Mouse (Mus musculus) kidney, adult 11 months (tissue): ENCODE data around the gene Itpr1.

Experiments used
- DNase-seq: peaks from one replicate; pipeline ENCODE4 v3.0.0; 2022

Gene Itpr1

GRCm38 (mm10) chr6:108408726-108409125, 195.8 kb downstream of the Itpr1 start:
- DNase-seq: peak; percentile 16

DNA sequence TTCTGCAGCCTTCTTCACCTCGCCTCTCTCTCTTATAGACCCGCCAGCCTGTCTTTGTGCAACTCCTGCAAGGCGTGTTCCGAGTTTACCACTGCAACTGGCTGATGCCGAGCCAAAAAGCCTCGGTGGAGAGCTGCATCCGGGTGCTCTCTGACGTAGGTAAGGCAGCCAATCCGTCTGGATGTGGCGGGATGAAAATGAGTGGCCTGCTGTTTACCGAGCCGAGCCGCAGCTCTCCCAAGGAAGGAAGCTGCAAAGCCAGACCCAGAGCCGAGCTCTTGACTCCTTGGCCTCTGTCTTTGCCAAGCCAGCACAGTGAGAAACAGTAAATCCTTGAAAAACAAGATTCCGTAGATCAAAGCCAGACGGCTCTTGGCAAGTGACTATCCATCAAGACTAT, 197.9 kb downstream of the Itpr1 start:
- peak; percentile 28 for DNase-seq

- DNase-seq: no peak
Observed at GRCm38 (mm10) chr6:108411201-108411600, 198.3 kb downstream of the Itpr1 start.

DNA sequence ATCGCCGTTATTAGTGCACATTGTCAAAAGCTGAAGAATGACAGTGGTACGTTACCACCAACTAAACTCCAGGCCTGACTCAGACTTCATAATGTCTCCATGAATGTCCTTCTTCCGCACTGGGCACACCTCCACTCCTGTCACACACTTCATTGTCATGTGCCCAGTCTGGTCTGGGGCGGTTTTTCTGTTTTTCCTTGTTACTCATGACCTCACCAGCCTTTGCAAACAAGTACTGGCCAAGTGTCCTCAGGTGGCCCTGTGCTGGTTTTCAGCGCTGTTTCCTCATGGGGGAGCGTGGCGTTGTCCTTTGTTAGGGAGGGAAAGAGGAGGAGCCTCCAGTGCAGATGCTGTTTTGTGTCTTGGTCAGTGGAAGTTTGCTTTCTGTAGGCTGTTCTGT, 200.1 kb downstream of the Itpr1 start:
- peak; percentile 44 for DNase-seq

GRCm38 (mm10) chr6:108413593-108413992, 200.7 kb downstream of the Itpr1 start:
- no peak for DNase-seq

- no peak for DNase-seq
Observed at GRCm38 (mm10) chr6:108415847-108416246, 203.0 kb downstream of the Itpr1 start.

DNA sequence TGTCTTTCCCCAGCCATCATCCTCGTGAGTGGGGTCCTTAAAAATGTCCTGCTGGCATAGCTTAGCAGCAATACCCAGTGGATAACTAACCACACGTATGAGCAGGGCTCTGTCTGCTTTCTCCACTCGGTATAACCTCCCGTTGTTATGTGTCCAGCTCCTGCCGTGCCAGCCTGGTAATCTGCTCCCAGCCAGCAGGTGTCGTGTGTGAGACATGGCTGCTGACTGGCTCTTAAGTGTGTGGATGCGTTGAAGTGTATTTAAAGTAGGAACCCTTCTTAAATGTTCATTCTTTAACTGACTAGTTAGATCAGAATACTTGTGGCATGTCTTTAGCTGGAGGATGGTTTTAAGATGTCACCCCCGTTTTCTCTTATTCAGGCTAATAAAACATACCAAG, 204.6 kb downstream of the Itpr1 start:
- DNase-seq: peak; percentile 52

DNA sequence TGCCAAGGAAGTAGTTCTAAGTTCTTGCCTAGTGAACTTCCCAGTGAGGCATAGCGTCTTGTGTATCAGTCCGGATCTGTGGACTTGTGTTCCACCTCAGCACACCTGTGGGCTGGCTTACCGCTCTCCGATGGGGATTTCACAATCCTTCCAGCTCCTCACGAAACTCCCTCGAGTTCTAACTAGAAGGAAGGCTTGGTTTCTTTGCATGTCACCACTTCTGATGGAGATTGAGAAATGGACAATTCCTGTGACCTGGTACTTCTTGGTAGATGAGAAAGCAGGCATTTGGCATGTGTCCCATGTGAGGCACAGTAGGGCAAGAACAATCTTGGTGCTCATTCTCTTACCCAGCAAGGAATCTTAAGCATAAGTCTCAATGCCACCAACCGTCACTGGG, 205.3 kb downstream of the Itpr1 start:
- no peak for DNase-seq

DNA sequence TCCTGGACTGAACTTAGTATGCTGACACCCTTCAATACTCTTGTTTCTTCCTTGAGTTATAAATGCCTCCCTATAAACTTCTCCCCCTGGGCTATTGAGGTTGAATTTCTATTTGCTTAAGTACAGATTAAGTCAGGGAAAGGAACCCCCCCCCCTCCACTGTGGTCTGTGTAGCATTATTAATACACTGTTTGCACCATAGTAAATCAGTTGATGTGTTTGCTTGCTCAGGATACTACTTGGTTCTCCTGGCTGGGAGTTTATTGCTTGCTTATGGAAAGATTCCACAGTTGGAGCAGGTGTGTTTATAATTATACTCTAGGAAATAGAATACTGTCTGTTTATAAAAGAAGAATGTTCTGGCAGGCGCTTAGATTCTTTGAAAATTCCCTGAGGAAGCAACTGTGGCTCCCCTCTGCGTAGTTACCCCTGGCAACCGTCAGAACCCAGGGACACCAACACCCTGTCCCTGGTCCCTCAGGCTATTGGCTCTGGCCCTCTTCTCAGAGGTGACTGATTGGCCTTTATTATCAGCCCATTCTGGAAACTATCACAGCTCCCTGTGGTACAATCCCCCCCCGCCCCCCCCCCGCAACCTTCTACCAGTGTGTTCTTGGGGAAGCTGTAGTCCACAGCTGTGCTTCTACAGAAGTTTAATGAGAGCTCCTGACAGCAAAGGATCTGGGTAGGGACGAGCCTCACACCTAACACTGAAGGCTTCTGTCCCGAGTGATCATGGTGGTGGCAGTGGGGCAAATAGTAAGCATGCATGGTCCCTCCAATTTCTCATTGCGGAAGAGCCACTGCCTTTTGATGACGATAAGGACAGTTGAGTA, 212.1 kb downstream of the Itpr1 start:
- DNase-seq: no peak

- DNase-seq: peak; percentile 95
Observed at GRCm38 (mm10) chr6:108426789-108427188, 213.9 kb downstream of the Itpr1 start.

- no peak for DNase-seq
Observed at GRCm38 (mm10) chr6:108428383-108428782, 215.5 kb downstream of the Itpr1 start.

GRCm38 (mm10) chr6:108429950-108430349, 217.1 kb downstream of the Itpr1 start:
- DNase-seq: peak; percentile 89

- DNase-seq: no peak
Observed at GRCm38 (mm10) chr6:108431193-108431592, 218.3 kb downstream of the Itpr1 start.

DNA sequence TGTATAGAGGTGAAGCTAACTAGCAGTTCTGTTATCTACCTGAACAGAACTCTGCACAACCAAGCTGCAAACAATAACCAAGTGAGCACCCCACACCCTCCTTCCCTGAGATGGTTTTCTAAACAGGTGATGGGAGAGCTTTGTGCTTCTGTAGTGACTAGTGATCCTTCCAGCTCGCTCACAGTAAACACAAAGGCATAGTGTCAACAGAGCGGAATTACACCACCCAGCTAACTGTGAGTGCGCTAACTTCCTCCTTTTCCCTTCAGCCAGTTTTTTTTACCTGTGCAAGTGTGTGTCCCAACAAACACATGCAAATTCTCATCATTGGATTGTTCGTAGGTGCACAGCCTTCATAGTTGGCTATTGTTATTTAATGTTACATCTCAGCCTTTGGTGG, 219.9 kb downstream of the Itpr1 start:
- DNase-seq: no peak

- DNase-seq: no peak
Observed at GRCm38 (mm10) chr6:108434816-108435215, 221.9 kb downstream of the Itpr1 start.

DNA sequence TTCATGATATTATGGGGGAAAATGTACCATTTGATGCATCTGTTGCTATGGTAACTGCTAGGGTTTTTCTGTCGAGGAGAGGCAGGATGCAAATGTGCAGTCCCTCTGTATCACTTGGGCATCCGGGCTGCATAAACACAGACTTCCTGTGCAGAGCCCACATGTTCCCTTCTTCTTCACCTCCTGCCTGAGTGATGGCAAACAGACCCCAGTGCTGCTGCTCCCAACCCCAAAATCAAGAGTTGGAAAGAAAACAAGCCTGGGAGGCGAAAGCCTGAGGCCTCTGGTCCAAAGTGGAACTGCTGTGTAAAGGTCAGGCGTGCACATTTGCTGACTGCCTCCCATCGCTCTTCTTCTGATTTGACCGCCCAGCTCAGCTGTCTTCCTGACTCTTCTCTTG, 222.6 kb downstream of the Itpr1 start:
- DNase-seq: no peak

DNA sequence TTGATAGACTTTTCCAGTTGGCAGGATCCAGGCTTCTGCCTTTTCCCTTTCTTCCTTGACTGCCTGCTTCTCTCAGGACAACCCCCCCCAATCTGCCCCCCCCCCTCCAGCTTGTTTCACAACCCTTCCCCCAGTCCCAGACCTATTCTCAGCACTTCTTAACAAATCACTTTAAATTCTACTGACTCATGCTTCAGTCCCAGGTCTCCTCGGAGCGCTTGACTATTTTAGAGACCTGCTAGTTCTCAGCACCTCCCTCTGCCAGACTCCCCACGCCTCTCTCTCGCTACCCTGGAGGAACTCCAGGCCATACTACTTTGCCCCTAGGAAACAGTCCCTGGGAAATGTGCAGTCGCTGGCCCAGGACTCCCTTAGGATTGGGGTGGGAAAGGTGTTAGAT, 223.7 kb downstream of the Itpr1 start:
- peak; percentile 49 for DNase-seq

DNA sequence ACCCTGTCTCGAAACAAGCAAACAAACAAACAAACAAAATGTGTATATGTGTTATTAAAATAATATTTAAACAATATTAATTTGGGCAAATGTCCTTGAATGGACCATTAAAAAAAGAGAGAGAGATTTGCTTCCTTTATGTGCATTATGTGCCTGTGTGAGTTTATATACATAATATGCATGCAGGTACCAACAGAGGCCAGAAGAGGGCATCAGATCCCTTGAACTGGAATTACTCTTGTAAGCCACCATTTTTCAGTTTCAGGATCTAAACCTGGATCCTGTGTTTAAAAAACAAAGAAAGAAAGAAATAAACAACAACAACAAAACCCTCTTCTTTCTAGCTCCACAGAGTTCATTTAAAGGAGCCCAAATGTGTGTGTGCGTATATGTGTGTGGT, 228.4 kb downstream of the Itpr1 start:
- DNase-seq: no peak

DNA sequence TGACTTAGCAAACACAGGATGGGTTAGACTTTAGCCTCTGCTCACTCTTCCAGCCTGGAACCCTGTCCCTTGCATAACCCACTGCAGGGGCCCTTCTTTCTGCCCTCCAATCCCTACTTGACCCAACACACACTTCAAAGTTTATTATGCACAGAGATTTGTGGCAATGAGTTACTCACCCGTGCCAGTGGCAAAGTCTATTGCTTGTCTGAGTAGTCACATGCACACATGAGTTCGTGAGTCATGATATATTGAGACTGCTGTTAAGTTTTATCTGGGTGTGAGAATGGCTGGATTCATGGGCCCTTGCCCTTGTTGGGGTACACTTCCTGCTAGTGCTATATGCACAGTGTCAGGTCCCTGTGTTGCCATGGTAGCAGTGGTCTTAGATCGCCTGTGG, 229.4 kb downstream of the Itpr1 start:
- peak; percentile 92 for DNase-seq

- DNase-seq: no peak
Observed at GRCm38 (mm10) chr6:108444435-108444834, 231.5 kb downstream of the Itpr1 start.

GRCm38 (mm10) chr6:108445006-108445405, 232.1 kb downstream of the Itpr1 start:
- DNase-seq: peak; percentile 92

- no peak for DNase-seq
Observed at GRCm38 (mm10) chr6:108446766-108447165, 233.9 kb downstream of the Itpr1 start.

DNA sequence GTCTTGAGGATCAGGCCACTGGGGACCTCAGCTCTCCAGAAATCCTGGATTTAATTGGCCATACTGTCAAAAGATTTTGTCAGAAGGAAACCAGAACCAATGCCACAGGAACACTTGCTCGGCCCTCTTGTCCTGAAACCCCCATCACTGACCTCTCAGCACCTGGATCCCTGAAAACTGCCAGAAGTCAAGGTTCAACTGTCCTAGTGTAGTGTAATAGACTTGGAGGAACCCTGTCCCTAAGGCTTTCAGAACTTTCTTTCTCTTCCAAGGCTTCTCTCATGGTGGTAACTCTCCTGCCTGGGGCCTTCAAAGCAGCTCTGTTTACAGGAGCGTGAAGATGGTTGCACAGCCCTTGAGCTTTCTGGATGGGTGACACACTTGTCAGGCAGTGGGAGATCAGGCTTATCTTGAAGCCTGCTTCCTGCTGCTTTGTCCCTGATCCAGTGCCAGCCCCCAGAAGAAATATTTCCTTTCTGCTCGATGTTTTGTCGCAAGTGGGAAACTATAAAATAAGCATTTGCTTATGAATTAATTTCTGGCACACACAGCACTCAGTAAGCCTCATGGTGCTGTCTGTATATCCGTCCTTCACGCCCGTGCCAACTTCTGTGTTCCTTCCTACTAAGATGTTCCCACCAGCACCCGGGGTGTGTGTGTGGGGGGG, 234.4 kb downstream of the Itpr1 start:
- DNase-seq: no peak

DNA sequence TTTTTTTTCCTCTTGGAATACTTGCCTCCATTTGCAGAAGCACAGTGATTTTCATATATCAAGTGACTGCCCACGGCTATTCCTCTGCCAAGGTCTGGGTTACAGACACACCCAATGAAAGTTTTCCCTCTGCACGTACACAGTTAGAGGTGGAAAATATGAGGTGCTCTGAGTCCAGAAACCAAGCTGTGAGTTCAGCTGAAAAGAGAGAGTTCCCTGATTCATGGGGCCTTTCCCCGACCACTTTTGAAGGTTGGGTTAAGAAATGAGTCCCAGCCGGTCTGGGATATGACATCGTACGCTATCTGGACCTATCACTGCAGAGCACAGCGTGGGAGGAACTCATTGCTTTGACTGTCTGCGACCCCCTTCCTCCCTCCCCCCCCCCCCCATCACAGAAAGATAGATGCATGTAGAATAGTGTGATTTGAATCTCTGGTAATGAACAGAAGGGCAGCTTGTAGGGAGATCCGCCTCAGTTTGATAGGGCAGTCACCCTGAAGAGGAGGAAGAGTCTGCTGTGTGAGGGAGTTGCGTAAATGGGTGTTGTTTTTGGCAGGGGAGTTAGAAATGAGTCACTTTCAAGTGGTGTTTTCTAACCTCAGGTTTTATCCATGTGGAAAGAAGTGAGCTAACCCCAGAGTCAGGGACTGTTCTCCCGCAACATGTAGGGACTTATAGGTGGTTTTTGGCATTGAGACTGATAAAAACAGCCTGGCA, 235.3 kb downstream of the Itpr1 start:
- peak; percentile 65 for DNase-seq
